Mouse (Mus musculus): ENCODE data around the gene Zfp750.

Zfp750 gene

GRCm38 (mm10) chr11:121519131-121519530, at the start of gene Zfp750:
TSS of gene Zfp750 (minus strand) at chr11:121519333.
- in situ Hi-C loops (cut with MboI; ENCODE audit: low sequenced_read_pairs): no loop called here

GRCm38 (mm10) chr11:121564265-121564664, 45.1 kb upstream of the Zfp750 start:
- in situ Hi-C loops (cut with MboI; ENCODE audit: low sequenced_read_pairs): no loop called here

- in situ Hi-C loops (cut with MboI; ENCODE audit: low sequenced_read_pairs): no loop called here
Measured at GRCm38 (mm10) chr11:121563312-121563711, 44.2 kb upstream of the Zfp750 start.

GRCm38 (mm10) chr11:121560294-121560663, 41.1 kb upstream of the Zfp750 start:
- in situ Hi-C loops (cut with MboI; ENCODE audit: low sequenced_read_pairs): no loop called here

GRCm38 (mm10) chr11:121559527-121560293, 40.6 kb upstream of the Zfp750 start:
- in situ Hi-C loops (cut with MboI; ENCODE audit: low sequenced_read_pairs): no loop called here

- in situ Hi-C loops (cut with MboI; ENCODE audit: low sequenced_read_pairs): no loop called here
Measured at GRCm38 (mm10) chr11:121558522-121558921, 39.4 kb upstream of the Zfp750 start.

- in situ Hi-C loops (cut with MboI; ENCODE audit: low sequenced_read_pairs): no loop called here
Measured at GRCm38 (mm10) chr11:121557946-121558345, 38.8 kb upstream of the Zfp750 start.

- in situ Hi-C loops (cut with MboI; ENCODE audit: low sequenced_read_pairs): no loop called here
Measured at GRCm38 (mm10) chr11:121556727-121557126, 37.6 kb upstream of the Zfp750 start.

GRCm38 (mm10) chr11:121553458-121553857, 34.3 kb upstream of the Zfp750 start:
- in situ Hi-C loops (cut with MboI; ENCODE audit: low sequenced_read_pairs): no loop called here

GRCm38 (mm10) chr11:121552846-121553457, 33.8 kb upstream of the Zfp750 start:
- in situ Hi-C loops (cut with MboI; ENCODE audit: low sequenced_read_pairs): no loop called here

GRCm38 (mm10) chr11:121552167-121552566, 33.0 kb upstream of the Zfp750 start:
- in situ Hi-C loops (cut with MboI; ENCODE audit: low sequenced_read_pairs): no loop called here

- in situ Hi-C loops (cut with MboI; ENCODE audit: low sequenced_read_pairs): no loop called here
Measured at GRCm38 (mm10) chr11:121551206-121551799, 32.2 kb upstream of the Zfp750 start.

GRCm38 (mm10) chr11:121549843-121550647, 30.9 kb upstream of the Zfp750 start:
- in situ Hi-C loops (cut with MboI; ENCODE audit: low sequenced_read_pairs): no loop called here

- in situ Hi-C loops (cut with MboI; ENCODE audit: low sequenced_read_pairs): no loop called here
Measured at GRCm38 (mm10) chr11:121548996-121549842, 30.1 kb upstream of the Zfp750 start.

GRCm38 (mm10) chr11:121547925-121548324, 28.8 kb upstream of the Zfp750 start:
- in situ Hi-C loops (cut with MboI; ENCODE audit: low sequenced_read_pairs): no loop called here

- in situ Hi-C loops (cut with MboI; ENCODE audit: low sequenced_read_pairs): no loop called here
Measured at GRCm38 (mm10) chr11:121547234-121547633, 28.1 kb upstream of the Zfp750 start.

GRCm38 (mm10) chr11:121545398-121546034, 26.4 kb upstream of the Zfp750 start:
- in situ Hi-C loops (cut with MboI; ENCODE audit: low sequenced_read_pairs): no loop called here

GRCm38 (mm10) chr11:121544755-121545397, 25.7 kb upstream of the Zfp750 start:
- in situ Hi-C loops (cut with MboI; ENCODE audit: low sequenced_read_pairs): no loop called here

- in situ Hi-C loops (cut with MboI; ENCODE audit: low sequenced_read_pairs): no loop called here
Measured at GRCm38 (mm10) chr11:121543922-121544321, 24.8 kb upstream of the Zfp750 start.
